Comparison of ENCODE assay signal across 8 mouse cellular contexts in the genomic region with DNA sequence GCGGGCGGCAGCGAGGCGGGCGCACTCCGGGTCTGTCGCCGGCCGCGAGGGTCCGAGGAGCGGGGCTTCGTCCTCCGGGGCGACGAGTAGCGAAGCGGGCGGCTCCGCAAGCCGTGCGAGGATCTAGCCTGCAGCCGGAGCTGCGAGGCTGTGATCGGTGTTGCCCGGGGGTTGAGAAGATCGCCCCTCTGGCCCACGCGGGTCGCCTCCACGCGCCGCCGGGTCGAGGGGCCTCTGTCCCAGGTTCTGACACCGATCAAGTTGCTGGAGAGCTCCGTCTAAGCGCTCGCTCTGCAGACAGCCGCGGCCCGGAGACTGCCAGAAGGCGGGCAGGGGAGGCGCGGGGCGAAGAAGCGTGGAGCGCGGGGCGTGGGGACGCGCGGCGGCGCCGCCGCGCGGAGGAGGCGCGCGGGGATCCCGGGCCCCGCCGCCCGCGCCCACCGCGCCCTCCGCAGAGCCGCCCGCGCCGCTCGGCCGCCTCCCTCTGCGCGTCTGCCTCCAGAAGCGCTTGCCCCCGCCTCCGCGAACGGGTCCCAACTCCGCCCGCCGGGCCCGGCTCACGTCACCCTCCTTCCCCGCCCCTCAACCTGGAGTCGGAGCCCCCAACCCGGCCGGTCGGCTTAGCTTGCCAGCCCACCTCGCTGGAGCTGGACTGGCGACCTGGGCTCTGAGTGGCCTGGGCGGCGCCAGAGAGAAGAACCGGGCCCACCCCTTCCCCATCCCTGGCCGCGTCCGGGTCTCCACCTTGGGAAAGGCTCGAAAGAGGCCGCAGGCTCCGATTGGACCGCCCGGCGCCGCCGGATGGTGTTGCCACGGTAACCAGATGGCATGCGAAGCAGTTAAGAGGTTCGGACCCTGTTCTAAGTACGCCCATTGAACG. TPM values are rescaled to one million over a fixed set of nuclear protein-coding genes. Genes with fewer than 3 reads are reported as not detected.
DNase-seq lines count a peak whose midpoint lies in the region; ATAC-seq lines count a peak whose summit lies in the region.

A gene (minus strand): TSS at position 353 of the 880 bp plus-strand sequence.

- H3K9me3 ChIP-seq in kidney, embryonic 15.5 days (replicated peaks), result no peaks in the 10 kb centered on the region

- H3K9ac ChIP-seq in kidney, embryonic 15.5 days, result peak within 1 kb of the TSS; percentile 43

- H3K4me2 ChIP-seq in kidney, embryonic 15.5 days, result peak within 1 kb of the TSS; percentile 85

- no peak for DNase-seq in kidney, adult 8-10 months
- peak; percentile 38 to 57 for DNase-seq in adrenal gland, postnatal 36 days
- peak in 1 of 2 experiments; percentile 82 for DNase-seq in frontal cortex, adult 2 months (ENCODE audit: extremely low spot score in 1 of 2, low spot score in 1 of 2)
- DNase-seq in left cerebral cortex, postnatal 4 days, result peak; percentile 48
- peak; percentile 64 for DNase-seq in retina, postnatal 1 day
- DNase-seq in thymus, postnatal 14 days, result no peak
- DNase-seq in gastrocnemius, postnatal 4 days (ENCODE audit: low spot score in 2 of 2), result no peak

- peaks cover 91% of the 10 kb centered on the region for H3K27me3 ChIP-seq in kidney, embryonic 15.5 days

- intact Hi-C loops in left cerebral cortex, postnatal 4 days (cut with DNase I), result loop anchor here (2.0 to 5.0 kb wide), 4 partner anchors 460 to 952 kb away; no protein-coding TSS in a partner anchor

- WGBS in kidney, embryonic 15.5 days, result under 1% methylated on average over 87 of the region's 114 CpGs

- no peak within 1 kb of the TSS for H3K27ac ChIP-seq in kidney, embryonic 15.5 days

- H3K4me1 ChIP-seq in kidney, embryonic 15.5 days, result peaks cover 39% of the 10 kb centered on the region

- peak; percentile 34 for ATAC-seq in kidney, embryonic 15.5 days (replicated peaks; ENCODE audit: low FRiP score)

- no peaks in the 10 kb centered on the region for H3K36me3 ChIP-seq in kidney, embryonic 15.5 days

- peak within 1 kb of the TSS; percentile 53 for H3K4me3 ChIP-seq in kidney, embryonic 15.5 days (replicated peaks)

RNA-seq across cellular contexts. Expression of the gene that starts here (rescaled TPM):
- 2.1 and 2.6 TPM in 2 replicates for polyA plus RNA-seq in kidney, embryonic 15.5 days (2015; fragmentation: Nextera tagmentation; extraction: Ambion mirVana)
- 1 to 10 TPM; 1.2 to 9.5 TPM for total RNA-seq in adrenal gland, postnatal 36 days (2021)
- polyA plus RNA-seq in frontal cortex, adult 2 months (2012; rRNA removed), result 33.2 and 40.4 TPM in 2 replicates
- 10 to 100 TPM; 35.4 to 37.0 TPM for total RNA-seq in left cerebral cortex, postnatal 4 days (2021)
- 1 to 10 TPM; 1.9 to 2.0 TPM for total RNA-seq in gastrocnemius, postnatal 4 days (2021)

Comparison
In these comparisons a context has a peak if more than half of its experiments do, and no peak if none do; other contexts are left out.
1. DNase-seq: peak in adrenal gland, postnatal 36 days (2 of 2), left cerebral cortex, postnatal 4 days (single experiment) and retina, postnatal 1 day (single experiment); none in kidney, adult 8-10 months (0 of 2), thymus, postnatal 14 days (single experiment) and gastrocnemius, postnatal 4 days (0 of 2).